Mouse (Mus musculus) gastrocnemius, adult 18-20 months (tissue): ENCODE results near the gene C1qtnf5. TPM values are rescaled to one million over a fixed set of nuclear protein-coding genes. Genes with fewer than 3 reads are reported as not detected.

Experiments
- DNase-seq: peaks from one replicate; pipeline ENCODE4 v3.0.0; 2021; ENCODE audit warnings: low spot score
- total RNA-seq, 2 experiments: library from RNA; stranded (reverse); gene quantifications; 2 replicates each; pipeline ENCODE4 v1.2.3; 2021

C1qtnf5 gene
- total RNA-seq, 2 experiments from 2014 or later, result 3.9 to 5.4 TPM

DNA sequence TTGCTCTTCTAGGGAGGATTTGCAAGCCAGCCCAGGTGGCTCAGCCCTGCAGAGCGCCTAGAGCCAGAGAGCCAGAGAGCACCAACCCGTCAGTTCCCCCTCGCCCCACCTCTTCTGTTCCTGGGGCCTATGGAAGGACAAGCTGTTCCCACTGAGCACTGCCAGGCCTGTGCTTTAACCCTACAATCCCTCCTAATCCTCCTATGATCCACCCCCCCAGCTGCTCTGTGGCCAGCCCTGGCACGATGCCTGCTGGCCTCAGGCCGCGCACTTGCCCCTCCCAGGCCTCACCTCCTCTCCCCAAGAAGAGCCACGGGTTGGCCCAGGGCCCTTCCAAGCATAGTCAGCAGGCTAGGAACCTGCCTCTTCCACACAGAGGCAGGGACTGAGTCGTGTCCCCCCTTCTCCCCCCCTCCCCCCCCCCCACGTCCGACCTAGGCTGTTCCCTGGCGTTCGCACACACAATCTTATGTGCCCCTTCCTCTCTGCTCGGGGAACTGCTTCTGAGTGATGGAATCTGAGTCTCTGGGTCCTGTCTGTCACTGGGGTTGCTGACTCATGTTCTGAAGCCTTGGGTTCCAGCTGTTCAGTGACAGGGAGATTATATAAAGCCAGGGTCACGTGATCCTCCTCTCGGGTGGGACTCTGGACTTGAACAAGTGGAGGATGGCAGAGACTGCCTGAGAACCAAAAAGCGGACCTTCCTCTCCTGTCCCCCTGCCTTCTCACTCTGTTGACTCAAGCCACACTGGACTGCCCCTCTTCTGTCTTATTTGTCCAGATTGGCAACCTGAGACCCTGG, 27.9 kb upstream of the C1qtnf5 start:
- peak; percentile 95 for DNase-seq

DNA sequence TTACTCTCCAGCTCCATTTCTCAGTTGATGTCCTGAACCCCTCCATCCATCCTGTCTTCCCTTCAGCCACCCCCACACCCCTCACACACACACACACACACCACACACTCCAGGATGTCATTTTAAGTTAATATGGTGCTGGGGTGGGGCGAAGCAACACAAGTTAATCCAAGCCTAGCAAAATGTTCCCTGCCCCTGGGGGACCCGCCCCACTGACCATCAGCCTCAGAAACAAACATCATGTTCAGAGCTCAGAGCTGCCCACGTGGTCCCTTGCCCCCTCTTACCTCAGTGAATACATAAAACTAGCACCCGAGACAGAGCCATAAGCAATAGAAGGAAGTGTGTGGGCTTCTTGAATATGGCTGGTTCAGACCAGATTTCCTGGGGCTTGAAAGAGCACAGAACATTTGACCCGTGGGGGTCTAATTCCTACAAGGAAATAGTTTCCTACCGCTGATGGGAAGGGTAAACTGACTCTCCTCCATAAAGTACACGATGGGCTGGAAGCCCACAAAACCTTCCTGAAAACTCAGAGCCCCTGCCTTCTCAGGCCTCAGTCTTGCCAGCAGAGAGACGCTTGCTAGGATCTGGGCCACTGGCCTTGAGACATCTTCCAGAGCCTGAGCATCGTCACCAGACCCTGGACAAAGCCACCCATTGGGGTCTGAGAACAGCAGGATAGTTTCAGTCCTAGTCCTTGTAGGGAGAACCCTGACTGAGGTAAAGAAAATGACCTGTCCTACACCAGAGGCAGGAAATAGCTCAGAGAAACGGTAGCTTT, 26.9 kb upstream of the C1qtnf5 start:
- no peak for DNase-seq

DNA sequence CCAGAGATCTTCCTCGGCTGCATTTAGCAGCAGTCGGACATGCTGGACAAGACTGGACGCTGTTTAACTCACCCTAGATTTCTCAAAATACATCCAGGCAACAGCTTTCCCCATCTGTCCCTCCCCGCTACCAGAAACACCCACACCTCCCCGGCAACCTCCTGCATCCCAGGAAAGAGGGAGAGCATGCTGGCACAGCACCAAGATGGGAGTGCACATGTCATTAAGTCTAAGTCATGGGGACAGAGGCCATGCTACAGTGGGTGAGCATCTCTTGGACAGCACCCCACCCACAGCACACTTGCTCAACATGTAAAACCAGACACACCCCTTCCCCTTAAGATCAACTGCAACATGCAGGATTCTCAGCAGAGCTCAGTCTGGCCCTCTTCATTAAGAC, 26.1 kb upstream of the C1qtnf5 start:
- no peak for DNase-seq

DNA sequence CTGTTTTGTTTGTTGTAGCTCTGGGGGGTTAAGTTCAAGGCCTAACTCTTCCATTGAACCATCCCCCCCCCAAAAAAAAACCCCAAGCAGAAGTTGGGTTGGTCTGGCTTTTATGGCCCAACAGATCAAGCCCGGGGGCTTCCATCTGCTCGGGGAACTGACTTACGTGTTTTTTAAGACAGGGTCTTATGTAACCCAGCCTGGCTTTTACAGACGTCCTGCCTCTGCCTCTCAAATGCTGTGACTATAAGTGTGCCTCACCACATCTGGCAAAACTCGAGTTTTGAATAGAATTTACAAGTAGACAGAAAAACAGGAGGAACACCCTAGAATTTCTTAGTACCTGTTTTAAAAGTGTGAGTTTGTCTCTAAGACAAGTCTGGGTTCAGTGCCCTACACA, 25.5 kb upstream of the C1qtnf5 start:
- no peak for DNase-seq

DNA sequence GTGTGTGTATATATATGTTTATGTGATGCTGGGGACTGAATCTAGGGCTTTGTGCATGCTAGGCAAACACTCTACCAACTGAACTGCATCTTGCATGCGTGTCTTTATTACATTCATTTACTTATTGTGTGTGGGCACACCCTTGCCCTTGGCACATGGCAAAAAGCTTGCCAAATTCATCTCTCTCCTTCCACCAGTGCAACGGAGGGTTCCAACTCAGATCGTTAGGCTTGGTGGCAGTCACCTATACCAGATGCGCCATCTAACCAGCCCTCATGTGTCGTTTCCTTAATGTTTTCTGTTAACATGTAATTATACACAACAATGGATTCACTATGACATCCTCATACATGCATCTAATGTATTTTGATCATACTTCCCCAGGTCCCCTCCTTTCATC, 24.8 kb upstream of the C1qtnf5 start:
- DNase-seq, result no peak

DNA sequence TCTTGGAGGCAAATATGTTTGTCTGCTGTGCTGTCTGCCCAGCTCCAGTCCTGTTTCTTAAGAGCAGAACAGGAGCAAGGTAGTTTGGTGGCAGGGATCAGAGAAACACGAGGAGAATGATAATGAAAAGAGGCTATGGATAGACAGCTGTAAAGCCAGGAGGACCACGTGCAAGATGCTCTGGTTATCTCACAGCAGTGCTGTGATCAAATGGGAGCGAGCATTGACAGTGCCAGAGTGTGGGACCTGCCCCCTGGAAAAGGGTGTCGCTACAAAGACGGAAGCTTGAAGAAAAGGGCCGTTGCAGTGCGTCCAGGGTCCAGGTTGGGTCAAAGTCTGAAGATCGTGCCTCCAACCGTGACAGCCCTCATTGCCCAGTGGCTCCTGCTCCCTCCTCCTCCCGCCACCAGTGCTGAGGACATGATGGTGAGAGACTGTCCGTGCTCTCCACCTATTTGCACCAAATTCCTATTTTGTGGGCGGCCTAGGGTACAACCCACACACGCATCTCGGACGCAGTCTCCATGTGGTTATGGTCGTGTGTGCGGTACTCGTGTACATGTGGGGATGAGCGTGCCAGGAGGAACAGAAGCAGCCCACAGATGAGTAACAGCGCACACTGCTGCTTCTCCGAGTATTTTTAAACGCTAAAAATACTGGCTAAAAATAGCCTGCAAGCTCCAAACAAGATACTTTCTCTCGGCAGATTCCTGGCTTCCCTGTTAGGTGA, 23.5 kb upstream of the C1qtnf5 start:
- peak; percentile 66 for DNase-seq

DNA sequence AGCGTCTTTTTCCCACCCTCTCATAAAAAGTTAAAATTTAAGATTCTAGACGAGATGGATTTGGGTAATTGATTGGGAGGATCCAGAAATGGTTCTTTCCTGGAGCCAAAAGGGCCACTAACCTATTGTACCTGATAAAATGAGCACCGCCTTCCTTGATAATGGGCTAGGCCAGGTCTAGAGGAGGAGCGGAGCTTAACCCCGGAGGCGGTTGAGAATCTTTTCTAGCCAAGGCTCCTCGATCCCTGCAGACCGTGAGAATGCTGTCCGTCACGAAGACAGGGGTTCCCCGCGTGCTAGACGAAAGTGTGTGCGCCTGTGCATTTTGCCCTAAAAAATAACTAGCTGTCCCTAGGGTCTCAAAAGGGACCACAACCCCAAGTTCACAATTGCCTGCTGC, 22.8 kb upstream of the C1qtnf5 start:
- DNase-seq, result no peak

DNA sequence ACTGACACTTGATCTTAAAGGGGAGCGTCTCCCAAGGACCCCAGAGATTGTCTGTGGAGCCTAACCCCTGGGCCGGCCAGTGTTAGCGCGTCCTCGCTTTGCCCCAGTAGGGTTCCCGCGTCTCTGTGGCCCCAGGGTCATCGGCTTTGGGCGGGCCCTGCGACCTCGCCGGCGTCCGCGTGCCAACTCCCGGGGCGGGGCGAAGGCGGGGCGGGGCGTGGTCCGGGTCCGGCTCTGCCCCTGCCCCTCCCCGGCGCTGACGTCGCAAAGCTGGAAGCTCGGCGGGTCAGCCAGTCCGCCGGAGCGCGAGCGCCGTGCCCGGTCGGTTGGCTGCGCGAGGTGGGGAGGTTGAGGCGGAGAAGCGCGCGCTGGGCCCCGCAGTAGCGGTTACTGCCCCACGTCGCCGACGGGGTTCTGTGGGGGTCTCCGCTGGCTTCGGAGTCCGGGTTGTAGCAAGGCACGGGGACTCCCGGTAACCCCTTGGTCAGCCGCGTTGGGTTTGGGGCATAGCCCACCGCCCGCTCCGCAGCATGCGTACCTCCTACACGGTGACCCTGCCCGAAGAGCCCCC, 22.3 kb upstream of the C1qtnf5 start:
- peak; percentile 96 for DNase-seq

DNA sequence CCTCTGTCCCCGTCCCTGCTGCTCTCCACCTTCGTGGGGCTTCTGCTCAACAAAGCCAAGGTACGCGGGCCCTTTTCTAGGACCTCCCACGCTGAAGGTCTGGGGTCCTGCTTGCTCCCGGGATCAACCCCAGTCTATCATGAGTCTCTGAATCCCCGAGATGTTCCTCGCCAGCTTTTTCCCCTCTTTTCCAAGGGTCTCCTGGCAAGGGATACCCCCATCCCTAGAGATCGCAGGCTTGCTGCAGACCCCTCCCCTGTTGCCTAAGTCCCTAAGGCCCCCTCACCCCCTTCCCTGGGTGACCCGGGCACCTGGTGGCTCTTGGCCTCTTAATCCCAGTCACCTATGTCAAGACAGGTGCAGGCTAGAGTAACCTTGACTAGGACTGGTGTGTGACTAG, 21.8 kb upstream of the C1qtnf5 start:
- no peak for DNase-seq

DNA sequence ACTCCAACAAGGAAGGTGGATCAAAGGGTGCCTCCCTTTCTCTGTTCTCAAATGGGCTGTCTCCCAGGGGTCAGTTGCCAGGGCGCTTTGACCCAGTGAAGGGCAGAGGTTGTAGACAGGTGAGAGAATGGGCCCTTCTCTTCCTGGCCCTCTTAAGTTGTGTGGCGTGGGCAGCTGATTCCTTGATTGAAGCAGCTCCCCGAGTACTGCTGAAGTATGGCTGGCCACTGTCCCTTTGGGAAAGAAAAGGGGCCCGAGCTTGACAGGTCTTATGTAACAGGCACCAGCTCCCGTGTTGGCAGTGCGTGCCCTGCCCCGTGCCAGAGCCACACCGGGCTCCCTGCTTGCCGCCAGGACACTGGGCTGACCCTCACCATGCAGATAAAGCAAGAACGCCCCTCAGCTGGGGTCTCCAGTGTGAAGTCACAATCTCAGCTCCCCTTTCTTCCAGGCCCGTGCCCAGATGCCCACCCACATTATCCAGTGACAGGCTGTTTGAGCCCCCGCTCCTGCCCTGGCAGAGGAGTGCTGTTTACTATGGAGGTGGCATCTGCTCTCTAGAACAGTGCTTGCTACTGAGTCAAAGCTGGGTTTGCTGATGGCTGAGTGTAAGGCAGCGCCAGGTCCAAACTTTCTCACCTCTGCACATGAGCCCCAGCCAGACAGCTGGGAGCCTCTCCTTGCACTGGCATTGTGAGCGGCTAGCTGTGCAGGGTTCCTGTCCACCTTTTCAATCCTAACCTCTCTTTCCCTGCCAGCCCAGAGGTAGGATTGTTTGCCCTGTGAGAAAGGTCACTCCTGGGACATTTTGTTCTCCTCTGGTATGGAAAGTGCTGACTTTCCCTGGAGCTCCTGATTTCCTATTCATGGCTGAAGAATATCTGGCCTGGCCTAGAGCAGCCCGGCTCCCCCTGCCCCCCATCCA, 21.0 kb upstream of the C1qtnf5 start:
- DNase-seq, result peak; percentile 84

DNA sequence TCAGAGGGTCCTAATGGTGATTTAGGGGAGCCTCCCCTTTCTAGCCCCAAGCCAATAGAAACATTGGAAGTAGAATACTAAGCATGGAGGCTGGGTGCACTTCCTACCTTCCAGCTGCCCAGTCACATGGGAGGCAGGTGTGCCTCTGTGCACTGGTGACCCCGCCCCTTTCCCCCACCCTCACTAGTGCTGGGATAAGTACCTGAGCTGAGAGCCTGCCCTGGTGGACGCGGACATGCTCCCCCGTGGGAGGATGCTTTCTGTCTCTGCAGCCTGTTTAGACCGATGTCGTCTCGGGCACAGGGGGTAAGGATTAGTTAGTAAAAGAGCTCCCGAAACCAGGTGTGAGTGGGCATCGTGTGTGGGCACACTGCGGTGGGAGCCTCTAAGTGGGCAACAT, 20.1 kb upstream of the C1qtnf5 start:
- DNase-seq, result no peak

DNA sequence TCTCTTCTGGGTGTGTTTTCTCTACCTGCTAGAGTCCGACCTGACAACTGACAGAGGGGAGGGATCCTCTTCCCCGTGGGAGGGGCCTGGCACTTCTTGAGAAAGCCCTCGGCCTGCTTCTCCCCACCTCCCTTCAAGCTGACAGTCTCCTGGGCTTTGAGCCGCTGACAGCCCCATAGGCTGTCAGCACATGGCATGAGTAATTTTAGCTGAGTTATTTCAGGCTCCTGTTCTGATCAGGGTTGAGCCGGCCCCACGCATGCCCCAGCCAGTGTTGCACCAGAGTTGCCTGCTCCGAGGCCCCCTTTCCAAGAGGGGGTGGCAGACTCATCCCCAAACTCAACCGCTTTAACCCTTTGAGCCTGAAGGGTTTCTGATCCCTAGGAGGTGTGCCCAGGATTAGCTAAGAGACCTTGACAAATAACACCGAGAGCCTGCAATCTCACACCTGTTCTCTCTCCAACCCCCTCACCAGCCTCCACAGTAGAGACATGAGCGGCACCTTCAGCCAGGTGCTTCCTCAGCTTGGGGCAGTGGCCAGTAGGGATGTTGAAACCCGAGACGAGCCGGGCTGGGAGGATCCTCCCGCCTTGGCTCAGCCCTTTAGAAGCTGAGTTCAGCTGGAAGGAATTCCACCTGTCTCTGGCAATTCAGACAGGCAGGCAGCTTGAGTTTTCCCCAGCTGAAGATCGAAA, 19.1 kb upstream of the C1qtnf5 start:
- peak; percentile 83 for DNase-seq

DNA sequence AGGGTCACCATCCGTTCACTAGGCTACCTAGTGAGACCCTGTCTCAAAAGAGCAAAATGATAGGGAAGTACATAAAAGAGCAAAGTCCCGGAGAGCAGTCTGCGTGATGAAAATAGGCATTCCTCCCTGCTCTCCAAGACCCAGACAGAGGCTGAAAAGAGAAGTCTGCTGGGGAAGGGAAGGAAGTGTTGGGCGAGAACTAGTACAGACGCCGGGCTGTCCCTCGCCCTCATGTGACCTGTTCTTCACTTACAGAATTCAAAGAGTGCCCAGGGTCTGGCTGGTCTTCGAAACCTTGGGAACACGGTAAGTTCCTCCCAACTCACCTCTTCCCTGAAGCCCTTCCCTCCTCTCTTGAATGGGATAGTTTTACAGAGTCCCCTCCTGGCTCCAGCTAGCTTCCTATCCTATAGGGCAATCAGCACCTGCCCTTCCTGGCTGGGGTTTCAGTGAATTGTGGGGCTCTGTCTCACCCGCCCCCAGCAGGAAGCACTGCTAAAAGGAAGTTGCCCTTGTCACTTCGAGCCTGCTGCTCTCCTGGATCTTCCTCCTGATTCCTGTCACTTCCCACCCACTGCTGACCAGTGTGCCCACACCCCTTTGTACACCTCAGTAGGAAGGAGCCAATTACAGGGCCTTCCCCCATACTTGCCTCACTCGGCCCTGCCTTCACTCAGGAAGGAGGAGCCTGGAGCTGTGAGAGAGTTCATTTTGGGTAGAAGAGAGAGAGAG, 18.0 kb upstream of the C1qtnf5 start:
- DNase-seq, result no peak

DNA sequence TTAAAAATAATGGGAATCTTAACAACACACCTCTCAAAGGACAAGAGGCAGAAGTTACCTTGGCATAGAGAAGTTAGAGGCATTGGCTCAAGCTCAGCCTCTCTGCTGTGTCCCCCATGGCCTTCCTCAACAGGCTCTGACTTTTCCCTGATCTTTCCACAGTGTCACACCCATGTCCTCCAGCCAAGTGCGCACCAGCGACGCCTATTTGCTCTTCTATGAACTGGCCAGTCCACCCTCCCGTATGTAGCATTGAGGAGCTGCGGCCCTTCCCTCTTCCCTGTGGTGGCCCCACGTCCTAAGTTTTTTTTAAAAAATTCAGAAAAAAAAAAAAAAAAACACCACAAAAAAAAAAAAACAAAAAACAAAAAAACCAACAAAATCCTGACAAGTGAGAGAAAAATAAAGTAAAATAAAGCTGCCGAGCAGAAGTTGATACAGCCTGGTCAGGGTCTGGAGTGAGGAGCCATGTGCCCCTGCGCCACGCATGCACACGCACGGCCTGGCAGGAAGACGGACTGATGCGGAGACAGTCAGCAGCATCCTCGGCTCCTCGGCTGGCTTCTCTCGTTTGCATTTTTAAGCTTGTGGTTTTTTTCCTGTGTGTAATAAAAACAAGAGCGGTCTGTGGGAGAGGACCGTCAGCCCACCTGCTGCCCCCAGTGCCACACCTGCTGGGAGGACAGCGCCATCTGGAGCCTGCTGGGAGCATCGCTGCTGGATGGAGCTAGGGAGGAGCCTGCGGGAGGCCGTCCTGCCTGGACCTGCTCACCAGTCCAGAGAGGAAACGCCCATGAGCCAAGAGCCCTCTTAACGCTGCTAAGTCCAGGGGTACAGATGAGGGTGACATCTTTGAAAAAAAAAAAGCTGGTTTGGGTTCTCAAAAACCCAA, 13.2 kb upstream of the C1qtnf5 start:
- peak; percentile 87 for DNase-seq

DNA sequence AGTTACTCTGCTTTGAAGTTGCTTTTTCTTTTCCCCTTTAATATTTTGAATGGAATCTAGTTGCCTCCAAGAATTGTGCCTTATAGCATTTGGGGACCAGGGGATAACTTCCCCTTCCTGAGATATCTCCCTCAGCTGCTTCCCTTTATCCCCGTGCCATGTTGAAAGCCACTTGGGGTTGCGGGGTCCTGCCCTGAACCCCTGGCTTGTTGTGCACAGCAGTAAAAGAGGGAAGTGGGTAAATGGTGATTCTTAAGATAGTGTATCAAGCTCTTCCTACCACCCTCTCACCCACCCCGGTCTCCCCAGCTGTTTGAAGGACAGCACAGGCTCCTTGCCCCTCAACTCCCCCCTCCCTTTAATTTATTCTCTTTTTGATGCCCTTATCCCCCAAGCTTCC, 12.3 kb upstream of the C1qtnf5 start:
- DNase-seq, result no peak

DNA sequence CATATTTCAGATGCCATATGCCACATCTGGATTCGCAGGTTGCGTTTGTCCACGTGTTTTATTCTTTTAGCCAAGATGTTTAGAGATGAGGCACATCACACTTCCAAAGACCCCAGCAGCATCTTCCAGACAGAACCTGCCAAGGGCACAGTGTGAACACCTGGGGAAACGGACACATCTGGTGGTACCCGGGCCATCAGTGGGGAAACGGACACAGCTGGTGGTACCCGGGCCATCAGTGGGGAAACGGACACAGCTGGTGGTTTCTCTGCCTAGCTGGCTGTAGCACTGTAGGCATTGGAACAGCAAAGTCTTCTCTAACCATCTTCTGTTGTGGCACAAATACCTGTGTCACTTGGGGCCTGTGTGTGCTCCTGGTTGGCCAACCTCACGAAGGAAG, 11.3 kb upstream of the C1qtnf5 start:
- DNase-seq, result no peak

DNA sequence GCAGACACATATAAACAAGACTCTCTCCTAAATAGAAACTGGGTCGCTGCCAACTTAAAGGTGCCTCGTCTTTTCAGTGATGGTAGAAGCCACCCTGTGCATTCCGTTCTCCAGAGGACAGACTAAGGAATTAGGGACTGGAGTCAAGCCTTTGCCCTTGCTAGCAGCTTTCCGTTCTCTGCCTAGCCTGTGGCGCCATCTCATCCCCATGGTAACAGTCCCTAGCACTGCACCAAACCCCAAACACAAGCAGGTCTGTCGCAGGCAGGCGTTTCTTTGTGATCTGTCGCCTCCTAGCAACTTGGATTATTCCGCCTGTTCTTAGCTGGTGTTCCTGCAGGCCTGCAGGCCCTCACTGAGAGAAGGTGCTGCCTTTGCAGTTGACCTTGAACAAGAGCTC, 10.5 kb upstream of the C1qtnf5 start:
- DNase-seq, result no peak

DNA sequence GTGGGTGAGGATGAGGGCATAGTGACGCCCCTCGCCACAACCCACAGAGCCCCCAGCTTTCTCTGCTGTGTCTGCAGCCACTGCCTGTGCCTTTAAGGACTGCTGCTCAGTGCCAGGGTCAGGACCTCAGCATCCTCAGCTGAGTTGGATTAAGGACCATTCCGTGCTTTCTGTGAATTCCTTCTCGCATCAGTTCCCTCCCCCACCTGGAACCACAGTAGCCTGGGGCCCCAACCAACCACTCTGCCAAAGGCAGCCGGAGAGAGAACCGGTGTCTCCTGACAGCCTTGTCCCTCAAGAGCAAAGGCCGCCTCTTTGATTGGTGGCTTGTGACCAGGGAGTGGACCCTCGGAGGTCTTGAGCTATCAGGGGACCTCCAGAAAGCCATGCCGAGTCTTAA, 5.6 kb upstream of the C1qtnf5 start, which contains the start of gene Mfrp:
Mfrp (plus strand) TSS at position 240 of the 400 bp plus-strand sequence.
- no peak for DNase-seq
